Mouse (Mus musculus) adrenal gland, adult 10 weeks (tissue): ENCODE measurements around the gene Ldah. TPM values are rescaled to one million over a fixed set of nuclear protein-coding genes. Genes with fewer than 3 reads are reported as not detected.

Experiments used
- polyA plus RNA-seq: library from polyadenylated mRNA; stranded (reverse); fragments of 350-450 nt; fragmentation: Illumina TruSeq; extraction: RNeasy Lipid Tissue Mini Kit (QIAGEN cat#74804); gene quantifications from one replicate; pipeline ENCODE4 v1.2.3, GENCODE M21; 2014; ENCODE audit warnings: low read depth, low replicate concordance

Ldah gene
- 62.9 TPM for polyA plus RNA-seq

GRCm38 (mm10) chr12:8207978-8208403 is at the start of gene Ldah:
Ldah (plus strand) TSS chr12:8208107.

DNA sequence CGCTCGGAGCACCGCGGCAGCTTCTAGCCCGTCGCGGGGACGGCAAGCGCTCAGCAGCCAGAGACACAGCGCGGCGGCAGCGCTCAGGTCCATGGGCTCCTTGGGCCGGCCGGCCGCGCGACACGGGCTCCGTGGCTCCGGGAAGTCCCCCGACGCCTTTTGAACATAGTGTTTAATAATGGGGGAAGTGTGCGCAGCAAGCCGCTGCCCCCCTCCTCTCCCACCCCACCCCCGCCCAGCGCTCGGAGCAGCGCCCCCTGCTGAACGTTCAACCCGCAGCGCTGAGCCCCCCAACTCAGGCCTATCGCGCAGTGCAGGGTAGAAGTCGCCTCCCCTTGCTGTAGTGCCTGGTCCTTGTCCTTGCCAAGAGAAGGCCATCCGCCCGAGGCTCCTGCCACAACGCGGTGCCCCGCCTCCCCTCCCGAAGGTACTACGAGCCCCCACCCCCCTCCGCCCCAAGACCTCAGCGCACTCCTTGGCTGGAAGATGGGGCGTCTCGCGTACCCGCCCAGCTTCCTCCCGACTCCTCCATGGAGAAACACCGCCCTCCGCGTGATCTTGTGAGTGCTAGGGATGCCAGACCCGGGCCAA is 94.0 kb downstream of the Ldah start, which contains the start of gene Gdf7:
Gene Gdf7, minus strand, starts transcription at position 114 of the 591 bp plus-strand sequence.

GRCm38 (mm10) chr12:8313270-8313771 is 105.4 kb downstream of the Ldah start, which contains the start of gene Hs1bp3:
Hs1bp3 (plus strand) TSS chr12:8313432.

Other genes with a start within 250 kb of the Ldah start
- gene Apob, start 230.5 kb upstream of the Ldah start, polyA plus RNA-seq = not detected
- gene Gdf7, start 93.8 kb downstream of the Ldah start, polyA plus RNA-seq = not detected
- gene Hs1bp3, start 105.3 kb downstream of the Ldah start, polyA plus RNA-seq = 2.9 TPM